Mouse (Mus musculus): ENCODE measurements at regions not wholly inside any gene's neighbourhood (a gene's known extent, or its start where the extent isn't known, plus 50 kb on each side); places are given as distances from the start of the nearest gene placed in this dataset.
"Not testable (repeated sequence)": the region's sequence is repeated elsewhere in the genome, so short reads cannot be mapped to it uniquely, and the experiment has no call there.

DNA sequence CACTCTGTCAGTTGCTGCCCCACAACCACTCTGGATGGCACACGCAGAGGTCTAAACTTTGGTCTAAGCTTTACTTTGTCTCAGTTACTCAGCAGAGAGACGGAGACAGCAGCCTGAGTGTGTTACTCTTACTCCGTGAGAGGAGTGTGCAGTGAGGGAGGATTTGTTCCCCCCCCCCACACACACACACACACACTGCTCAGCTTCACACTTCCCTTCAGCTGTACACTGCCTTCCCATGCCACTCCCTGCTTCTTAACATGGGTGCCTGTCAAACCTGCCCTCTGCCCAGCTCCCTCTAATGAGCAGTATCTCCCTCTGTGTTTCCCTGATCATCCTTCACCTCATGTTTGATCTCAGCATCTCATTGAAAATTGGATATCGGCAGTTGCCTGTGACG is 409.9 kb upstream of the Ercc4 start:
- DNase-seq (ENCODE audit: low spot score in 2 of 2), result no peak

DNA sequence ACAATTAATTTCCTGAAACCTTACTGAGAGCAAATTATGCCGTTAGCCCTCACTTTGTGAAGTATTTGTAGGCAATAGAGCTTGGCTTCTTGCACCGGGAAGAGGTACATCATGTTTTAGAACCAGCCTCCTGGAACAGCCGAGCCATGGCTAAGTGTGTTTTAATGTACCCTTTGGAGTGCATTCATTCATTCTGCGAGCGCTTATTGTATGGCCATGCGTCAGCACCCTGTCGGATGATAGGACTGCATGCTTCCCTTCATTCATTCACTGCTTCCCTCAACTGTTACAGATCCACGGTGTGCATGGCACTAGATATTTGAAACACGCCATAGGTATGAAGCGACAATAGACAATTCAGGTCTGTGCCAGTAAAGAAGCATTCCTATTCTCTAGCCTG is 409.4 kb upstream of the Ercc4 start:
- no peak for DNase-seq (ENCODE audit: low spot score in 2 of 2)

DNA sequence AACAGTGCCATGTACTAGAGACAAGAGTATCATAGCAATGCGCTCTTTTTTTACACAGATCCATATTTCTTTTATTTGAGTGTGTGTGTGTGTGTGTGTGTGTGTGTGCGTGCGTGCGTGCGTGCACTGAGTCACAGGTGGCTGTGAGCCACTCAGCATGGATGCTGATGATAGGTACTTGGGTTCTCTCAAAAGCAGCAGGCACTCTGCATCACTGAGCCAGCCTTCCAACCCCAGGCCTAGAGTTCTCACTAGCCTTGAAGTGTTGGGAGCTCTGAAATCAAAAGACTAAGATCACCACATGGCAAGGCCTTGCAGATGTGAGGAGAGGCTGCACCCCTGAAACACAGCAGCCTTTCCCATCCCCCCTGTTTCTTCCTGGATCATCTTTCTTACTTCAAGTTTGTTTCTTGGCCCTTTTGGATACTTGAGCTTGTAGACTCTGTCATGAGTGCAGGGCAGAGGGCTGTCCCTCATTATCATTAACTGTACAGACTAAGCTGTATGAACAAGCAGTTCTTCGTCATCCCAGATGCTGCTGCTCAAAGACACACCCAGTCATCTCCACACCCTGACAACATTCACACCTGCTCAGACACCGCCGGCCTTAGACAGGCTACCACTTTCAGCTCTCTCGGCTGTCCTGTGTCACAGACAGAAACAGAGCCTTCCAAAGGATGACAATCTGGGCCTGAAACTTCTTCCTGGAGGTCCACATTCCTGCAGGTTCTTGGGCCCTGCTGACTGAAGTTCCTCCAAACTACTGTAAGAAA is 405.5 kb upstream of the Ercc4 start:
- DNase-seq (ENCODE audit: low spot score in 2 of 2), result no peak

DNA sequence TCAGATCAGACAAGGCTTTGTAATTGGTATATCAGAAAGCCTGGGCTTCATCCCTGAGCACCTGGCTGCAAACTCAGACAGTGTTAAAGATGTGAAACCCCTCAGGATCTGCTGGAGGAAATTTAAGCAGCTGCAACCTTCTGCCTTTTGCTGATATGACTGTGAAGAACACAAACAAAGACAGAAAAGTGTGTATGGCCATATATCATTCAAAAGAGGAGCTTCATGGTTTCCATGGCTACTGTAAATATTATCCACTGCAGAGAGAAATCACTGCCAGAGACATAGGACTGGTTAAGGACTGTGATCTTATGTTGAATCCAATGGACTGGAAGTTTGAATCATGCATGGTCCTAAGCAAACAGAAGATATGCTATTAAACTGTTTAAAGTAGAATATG is 402.6 kb upstream of the Ercc4 start:
- DNase-seq (ENCODE audit: low spot score in 2 of 2), result no peak

DNA sequence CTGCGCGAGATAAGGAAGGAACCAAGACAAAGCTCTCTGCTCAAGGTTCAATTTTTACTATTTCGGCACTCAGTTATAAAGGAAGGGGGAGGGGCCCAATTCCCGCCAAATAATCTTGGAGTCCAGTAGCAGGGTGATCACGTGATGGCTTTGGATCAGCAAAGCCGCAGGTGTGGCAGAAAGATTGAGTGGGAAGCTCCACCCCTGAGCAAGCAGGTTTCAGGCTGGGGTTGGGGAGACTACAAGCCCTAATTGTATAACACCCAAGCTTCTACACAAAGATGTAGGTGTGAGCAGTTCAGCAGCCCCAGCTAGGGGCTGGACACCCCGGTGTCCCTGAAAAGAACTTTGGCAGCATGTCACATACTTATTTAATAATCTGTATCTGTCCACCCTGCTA is 388.1 kb upstream of the Ercc4 start:
- not testable (repeated sequence) for DNase-seq (ENCODE audit: low spot score in 2 of 2)

DNA sequence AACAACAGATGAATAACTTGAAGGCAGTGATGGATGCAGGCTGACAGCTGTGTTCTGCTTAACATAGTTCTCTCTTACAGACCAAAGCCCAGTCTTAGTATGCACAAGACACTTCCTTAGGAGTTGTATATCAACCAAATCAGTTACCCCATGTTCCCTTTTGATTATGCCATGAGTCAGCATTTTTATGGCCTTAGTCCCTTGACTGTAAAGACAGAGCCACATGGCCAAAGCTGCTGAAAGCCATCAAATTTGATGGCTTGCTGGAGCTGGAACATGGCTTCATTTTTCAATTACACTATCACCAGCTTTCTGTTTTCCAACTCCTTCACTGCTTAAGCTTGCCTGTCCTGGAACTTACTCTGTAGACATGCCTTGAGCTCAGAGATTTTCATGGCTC is 383.4 kb upstream of the Ercc4 start:
- DNase-seq (ENCODE audit: low spot score in 2 of 2), result no peak

DNA sequence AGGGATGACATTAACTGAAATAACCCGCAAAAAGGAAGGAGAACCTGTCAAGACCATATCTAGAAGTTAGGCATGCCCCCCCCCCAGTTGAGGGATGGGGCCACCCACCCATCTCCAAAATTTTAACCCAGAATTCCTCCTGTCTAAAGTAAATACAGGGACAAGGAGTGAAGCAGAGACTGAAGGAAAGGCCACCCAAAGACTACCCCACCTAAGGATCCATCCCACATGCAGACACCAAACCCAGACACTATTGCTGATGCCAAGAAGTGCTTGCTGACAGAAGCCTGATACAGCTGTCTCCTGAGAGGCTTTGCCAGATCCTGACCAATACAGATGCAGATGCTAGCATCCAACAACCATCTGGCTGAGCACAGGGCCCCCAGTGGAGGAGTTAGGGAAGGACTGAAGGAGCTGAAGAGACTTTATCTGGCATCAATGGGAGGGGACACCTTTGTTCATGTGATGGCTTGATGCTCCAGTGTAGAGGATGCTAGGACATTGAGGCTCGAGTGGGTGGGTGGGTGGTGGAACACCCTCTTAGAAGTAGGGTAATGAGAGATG is 379.2 kb upstream of the Ercc4 start:
- DNase-seq (ENCODE audit: low spot score in 2 of 2), result not testable (repeated sequence)

DNA sequence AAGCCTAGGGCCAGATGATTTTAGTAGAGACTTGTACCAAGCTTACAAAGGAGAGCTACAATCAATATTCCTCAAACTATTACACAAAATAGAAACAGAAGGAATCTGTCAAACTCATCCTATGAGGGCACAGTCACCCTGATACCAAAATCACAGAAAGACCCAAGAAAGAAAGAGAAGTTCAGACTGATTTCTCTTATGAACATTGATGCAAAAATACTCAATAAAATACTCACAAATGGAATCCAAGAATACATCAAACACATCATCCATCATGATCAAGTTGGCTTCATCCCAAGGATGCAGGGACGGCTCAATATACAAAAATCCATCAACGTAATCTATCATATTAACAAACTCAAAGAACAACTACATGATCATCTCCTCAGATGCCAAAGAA is 377.9 kb upstream of the Ercc4 start:
- no peak for DNase-seq (ENCODE audit: low spot score in 2 of 2)

DNA sequence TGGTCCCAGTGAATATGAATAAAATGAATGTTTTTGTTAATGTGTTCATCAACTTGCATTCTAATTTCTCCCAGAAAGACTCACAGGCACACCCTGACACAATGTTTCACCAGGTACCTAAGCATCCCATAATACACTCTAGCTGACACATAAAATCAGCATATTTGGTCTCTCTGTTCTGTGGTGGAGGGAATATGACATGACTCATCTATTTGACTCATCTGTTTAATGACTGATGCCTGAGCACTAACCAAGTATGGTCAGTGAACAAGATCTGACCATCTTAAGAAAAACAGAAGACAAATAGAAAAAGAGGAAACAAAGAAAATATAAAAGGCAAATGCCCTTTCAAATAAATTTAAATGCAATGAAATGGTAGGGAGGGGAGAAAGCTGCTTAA is 367.0 kb upstream of the Ercc4 start:
- DNase-seq (ENCODE audit: low spot score in 2 of 2), result no peak

DNA sequence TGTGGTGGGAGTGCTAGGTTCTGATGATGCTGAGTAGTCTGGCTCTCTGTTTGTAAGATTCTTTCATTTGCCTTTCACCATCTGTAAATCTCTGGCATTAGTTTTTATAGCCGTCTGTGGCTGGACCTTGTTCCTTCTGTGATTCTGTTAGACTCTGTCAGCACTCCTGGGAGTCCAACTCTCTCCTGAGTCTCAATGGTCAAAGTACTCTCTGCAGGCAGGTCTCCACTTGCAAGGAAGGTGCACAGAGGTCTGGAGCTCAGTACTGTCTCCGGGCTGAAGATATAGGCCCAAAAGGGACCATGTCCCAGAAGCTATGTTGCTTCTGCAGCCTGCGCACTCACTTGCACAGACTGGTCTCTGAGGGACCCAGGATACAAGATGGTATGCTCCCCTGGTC is 356.3 kb upstream of the Ercc4 start:
- DNase-seq (ENCODE audit: low spot score in 2 of 2), result no peak

DNA sequence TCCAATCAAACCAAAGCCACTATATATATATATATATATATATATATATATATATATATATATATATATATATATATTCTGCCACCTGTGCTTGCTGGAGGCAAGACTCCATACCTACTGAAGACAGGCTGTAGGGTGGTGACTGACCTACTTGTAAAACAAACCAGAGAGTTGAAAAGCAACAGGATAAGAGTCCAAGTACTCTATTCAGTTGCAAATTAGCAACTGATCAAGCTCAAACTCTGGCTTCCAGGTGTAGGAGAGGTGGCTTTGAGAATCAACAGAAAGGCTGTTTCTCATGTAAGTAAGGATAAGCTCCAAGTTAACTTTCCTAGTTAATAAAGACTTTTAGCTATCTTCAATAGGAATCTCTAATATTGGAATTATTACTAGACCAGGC is 355.1 kb upstream of the Ercc4 start:
- DNase-seq (ENCODE audit: low spot score in 2 of 2), result no peak

DNA sequence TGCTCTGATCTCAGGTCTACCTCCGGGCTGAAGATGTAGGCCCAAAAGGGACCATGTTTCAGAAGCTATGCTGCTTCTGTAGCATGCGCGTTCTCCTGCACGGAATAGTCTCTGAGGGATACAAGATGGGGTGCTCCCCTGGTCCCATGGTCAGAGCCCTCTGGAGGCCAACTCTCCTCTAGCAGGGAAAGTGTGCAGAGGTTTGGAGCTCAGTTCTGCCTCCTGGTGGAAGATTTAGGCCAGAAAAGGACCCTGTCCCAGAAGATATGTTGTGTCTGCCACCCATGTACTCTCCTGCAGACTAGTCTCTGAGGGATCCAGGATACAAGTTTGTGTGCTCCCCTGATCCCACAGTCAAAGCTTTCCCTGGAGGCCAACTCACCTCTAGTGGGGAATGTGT is 350.9 kb upstream of the Ercc4 start:
- no peak for DNase-seq (ENCODE audit: low spot score in 2 of 2)

DNA sequence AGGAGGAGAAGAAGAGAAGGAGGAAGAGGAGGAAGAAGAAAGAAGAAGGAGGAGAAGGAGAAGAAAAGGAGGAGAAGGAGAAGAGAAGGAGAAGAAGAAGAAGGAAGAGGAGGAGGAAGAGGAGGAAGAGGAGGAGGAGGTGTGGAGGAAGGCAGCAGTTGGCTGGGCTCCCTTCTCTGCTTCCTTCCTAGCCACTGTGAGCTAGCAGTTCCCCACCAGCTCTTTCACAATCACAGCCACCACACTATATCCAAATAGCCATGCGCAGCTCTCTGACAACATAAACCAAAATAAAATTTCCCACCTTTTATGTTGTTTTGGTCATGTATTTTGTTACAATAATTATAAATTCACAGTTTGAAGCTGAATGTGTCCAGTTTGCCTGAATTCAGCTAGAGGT is 345.3 kb upstream of the Ercc4 start:
- DNase-seq (ENCODE audit: low spot score in 2 of 2), result no peak

DNA sequence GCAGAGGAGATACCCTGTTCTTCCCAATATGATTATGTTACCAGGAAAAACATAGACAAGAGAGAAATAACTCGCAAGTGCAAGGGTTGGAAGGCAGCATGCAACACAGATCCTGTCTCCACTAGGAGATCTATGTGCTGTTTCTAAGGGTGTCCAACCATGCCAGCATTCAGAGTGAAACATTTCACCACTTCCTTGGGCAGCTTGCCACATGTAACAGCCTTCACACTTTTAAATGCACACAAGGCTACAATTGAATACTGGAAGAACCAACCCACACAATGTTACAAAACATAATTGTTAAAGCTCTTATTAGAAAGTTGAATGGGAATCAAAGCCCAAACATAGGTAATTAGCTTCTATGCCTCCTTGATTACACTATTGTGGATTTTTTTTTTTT is 344.9 kb upstream of the Ercc4 start:
- DNase-seq (ENCODE audit: low spot score in 2 of 2), result peak; percentile 57 to 64

DNA sequence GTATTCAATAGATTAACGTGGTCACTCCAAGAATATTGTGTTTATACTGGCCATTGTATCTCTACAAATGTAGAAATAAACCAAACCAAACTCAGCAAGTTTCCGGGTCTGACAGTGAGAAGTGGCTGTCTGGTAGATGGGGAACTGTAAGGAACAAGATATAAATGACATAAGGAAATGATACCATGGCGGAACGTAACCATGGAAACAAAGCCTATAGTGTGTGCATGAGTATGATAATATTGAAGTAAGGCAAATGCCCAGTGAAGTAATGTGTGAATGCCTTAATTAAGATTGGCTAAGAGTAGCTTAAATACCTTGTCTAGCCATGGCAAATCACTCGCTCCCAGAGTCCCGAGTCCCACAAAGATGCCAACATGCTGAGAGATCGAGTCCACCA is 342.6 kb upstream of the Ercc4 start:
- DNase-seq (ENCODE audit: low spot score in 2 of 2), result no peak

DNA sequence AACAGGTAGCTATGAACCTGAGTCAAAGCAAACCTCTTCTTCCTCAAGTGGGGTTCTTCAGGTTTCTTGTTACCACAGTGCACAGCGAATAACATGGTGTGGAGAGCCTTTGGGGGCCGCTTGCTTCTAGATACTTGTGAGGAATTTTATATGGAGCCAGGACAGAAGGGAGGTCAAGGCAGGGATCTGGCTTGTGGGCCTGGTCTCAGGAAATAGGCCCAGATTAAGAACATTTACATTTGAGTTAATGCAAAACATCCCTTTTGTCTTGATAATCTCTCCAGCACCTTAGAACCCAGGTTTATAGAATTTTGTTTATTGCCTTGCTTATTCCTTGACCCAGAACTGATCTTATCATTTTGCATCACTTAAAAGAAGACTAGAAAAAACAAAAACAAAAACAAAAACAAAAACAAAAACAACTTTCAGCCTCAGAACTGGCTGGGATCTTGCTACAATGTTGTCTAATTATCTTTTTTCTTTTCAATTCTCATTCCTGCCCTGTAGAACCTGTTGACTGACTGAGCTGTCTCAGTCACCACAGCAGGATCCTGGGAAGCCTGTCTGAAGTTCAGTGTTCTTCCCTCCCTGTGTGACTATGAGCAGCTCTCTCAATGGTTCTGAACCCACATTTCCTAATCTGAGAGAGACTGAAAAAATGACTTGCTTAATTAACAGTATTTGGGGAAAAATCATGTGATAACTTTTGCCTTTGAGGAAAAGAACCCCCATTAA is 341.2 kb upstream of the Ercc4 start:
- no peak for DNase-seq (ENCODE audit: low spot score in 2 of 2)

DNA sequence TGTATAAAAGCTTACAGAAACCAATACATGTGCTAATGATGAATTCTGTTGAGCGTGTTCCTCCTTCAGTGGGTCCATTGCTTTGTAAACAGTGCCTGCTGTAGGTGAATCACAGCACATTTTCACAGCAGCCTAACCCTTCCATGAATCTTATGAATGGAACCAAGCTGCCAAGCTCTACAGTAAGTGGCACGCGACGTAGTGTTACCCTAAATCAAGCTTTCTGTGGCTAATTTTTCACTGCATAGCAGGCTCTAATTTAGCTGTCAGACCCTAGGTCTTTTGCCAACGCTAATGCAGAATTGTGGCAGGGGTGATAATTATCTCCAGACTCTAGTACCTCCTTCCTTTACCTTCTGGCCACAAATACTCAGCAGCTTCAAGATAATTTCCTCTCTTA is 339.0 kb upstream of the Ercc4 start:
- no peak for DNase-seq (ENCODE audit: low spot score in 2 of 2)

DNA sequence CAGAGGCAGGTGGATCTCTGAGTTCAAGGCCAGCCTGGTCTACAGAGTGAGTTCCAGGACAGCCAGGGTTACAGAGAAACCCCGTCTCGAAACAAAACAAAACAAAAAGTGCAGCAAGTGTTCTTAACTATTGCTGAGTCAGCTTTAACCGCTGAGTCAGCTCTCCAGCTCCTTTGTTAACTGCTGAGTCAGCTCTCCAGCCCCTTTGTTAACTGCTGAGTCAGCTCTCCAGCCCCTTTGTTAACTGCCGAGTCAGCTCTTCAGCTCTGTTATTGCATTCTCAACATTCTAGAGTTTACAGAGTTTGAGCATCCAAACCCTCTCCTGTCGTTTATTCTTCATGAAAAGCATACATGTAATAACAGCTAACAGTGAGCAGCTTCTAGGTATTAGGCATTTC is 336.9 kb upstream of the Ercc4 start:
- no peak for DNase-seq (ENCODE audit: low spot score in 2 of 2)

DNA sequence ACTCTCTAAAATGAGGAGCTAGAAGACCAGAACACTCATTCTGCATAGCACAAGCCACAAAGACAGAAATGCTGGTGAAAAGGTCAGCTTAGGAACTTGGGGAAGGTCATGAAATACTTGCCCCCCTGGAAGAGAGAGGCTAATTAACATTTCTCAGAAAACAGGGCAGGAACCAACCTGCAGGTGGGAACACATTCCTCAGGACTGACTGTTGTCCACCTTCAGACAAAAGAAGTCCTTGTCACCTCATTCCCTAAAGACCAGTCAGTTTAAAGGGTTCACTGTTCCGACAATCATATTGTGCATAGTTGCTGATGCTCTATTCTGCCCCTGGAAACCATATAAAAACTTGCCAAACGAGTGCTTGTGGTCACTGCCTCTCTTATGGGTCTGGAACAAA is 333.6 kb upstream of the Ercc4 start:
- no peak for DNase-seq (ENCODE audit: low spot score in 2 of 2)

DNA sequence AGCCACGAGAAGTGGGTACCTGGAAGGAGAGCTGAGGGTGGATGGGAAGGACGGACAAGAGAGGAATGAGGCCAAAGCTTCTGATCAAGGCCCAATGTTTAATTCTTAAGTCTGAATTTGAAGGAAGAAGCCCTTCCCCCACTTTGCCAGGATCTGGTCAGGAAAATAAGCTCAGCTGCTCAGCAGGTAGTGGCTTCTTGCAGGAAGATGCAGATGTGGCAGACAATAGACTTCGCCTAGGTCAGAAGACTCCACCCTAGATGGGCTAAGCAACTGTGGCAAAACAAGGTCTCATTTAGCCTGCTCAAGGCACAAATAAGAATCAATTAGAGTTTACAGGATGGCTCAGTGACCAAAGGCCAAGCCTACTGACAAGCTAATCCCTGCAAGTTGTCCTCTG is 330.4 kb upstream of the Ercc4 start:
- DNase-seq (ENCODE audit: low spot score in 2 of 2), result no peak

DNA sequence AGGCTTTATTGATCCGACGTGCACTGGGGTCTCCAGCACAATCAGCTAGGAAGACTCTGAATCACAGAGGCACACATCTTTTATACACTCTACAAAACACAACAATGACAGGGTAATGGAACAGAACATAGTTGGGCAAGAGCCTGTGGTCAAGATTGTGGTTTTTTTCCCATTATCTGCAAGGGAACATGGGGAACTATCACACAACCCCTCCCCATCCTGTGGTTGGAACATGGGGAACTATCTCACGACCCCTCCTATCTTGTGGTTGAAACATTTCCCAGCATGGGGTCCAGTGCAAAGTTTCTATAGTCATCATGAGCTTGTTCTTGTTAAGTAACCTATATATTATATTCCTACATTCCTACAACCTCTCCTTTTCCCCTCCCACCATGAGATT is 328.8 kb upstream of the Ercc4 start:
- DNase-seq (ENCODE audit: low spot score in 2 of 2), result no peak

DNA sequence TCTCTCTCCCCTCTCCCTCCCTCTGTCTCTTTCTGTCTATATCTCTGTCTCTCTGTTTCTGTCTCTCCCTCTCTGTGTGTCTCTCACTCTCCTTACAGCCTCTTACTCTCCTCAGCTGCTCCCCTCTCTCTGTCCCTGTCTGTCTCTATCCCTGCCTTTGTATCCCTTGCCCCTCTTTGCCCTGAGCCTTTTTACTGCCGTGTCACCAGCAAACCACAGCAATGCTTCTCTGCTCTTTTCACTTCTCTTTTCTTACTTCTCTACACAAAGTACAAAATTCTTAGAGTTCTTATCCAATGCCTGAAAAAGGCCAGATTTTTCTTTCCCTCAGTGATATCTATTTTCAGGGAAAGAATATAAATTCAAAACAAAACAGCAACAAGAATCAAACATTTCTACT is 323.7 kb upstream of the Ercc4 start:
- DNase-seq (ENCODE audit: low spot score in 2 of 2), result no peak

DNA sequence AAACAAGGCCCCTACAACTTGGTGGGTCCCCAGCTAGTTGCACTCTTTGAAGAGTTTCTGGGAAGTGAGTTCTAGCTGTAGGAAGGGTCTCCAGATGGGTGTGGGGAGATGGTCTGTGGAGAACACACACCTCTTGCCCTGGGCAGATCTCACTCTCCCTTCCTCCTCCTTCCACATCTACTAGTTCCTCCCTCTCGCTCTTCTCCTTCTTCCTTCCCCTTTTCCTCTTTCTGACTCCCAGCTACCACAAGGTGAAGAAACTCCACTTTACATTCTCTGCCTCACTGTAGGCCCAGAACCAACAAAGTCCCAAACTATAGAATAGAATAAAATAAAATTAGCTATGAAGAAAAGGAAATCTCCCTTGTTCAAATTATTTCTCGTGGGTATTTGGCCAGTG is 311.0 kb upstream of the Ercc4 start:
- no peak for DNase-seq (ENCODE audit: low spot score in 2 of 2)

Measured in right cerebral cortex, adult 2 months (tissue).